Mouse (Mus musculus) forebrain, postnatal 0 days (tissue): ENCODE results near the gene Tmem145. TPM values are rescaled to one million over a fixed set of nuclear protein-coding genes. Genes with fewer than 3 reads are reported as not detected.

Experiments
- ATAC-seq: fragments of 200-750 bp; cut with Nextera tagmentation; 2 replicates; pipeline ENCODE4 v1.8.0; 2017; ENCODE audit warnings: mild to moderate bottlenecking, moderate library complexity
- DNase-seq: peaks from one replicate; pipeline ENCODE4 v3.0.0-alpha.2; 2015
- H3K27ac ChIP-seq: fragments of 300-500 bp; sonication (generic); 2 replicates; pipeline ENCODE4 v1.5.1; 2014; ENCODE audit warnings: low read depth, mild to moderate bottlenecking, antibody characterized with exemption, low read length, moderate library complexity, mixed read lengths
- H3K27me3 ChIP-seq: fragments of 300-500 bp; sonication (generic); 2 replicates; pipeline ENCODE4 v1.6.1; 2014; ENCODE audit warnings: mild to moderate bottlenecking, low read length, mixed read lengths; ENCODE audit not compliant: insufficient read depth
- H3K36me3 ChIP-seq: fragments of 300-500 bp; sonication (generic); 2 replicates; pipeline ENCODE4 v1.6.1; 2014; ENCODE audit warnings: mild to moderate bottlenecking, moderate library complexity; ENCODE audit not compliant: insufficient read depth
- H3K4me1 ChIP-seq: fragments of 300-500 bp; sonication (generic); 2 replicates; pipeline ENCODE4 v1.6.1; 2014; ENCODE audit warnings: antibody characterized with exemption; ENCODE audit not compliant: insufficient read depth
- H3K4me2 ChIP-seq: fragments of 300-500 bp; sonication (generic); 2 replicates; pipeline ENCODE4 v1.6.1; 2014; ENCODE audit warnings: low read depth, mild to moderate bottlenecking, moderate library complexity
- H3K4me3 ChIP-seq: fragments of 300-500 bp; sonication (generic); 2 replicates; pipeline ENCODE4 v1.5.1; 2014; ENCODE audit warnings: low read depth, low read length, mixed read lengths
- H3K9ac ChIP-seq: fragments of 300-500 bp; sonication (generic); 2 replicates; pipeline ENCODE4 v1.6.1; 2014; ENCODE audit warnings: mild to moderate bottlenecking
- H3K9me3 ChIP-seq: fragments of 300-500 bp; sonication (generic); 2 replicates; pipeline ENCODE4 v1.6.1; 2016; ENCODE audit warnings: low read length
- CTCF ChIP-seq: sonication (generic); IDR thresholded peaks from 2 replicates; pipeline ENCODE4 v1.5.1; 2016; ENCODE audit warnings: antibody characterized with exemption, control low read depth, low read depth
- WGBS: fragments of 180-500 bp; shearing (Covaris S2); extraction: QIAGEN DNeasy Blood & Tissue Kit; methylation state at CpG from one replicate; pipeline ENCODE4 v1.1.7; 2014; 5-methylcytosine and 5-hydroxymethylcytosine counted together
- polyA plus RNA-seq: library from polyadenylated mRNA; unstranded; fragments of >200 nt; fragmentation: Nextera tagmentation; extraction: Ambion mirVana; gene quantifications from 2 replicates; pipeline ENCODE4 v1.2.1, GENCODE M21; 2015
- total RNA-seq: library from RNA; depleted of rRNA; stranded (reverse); fragments of >200 nt; gene quantifications from 2 replicates; pipeline ENCODE4 v1.2.3, GENCODE M21; 2014

Gene Tmem145
- total and polyA plus RNA-seq, 2 experiments from 2014 or later: 63.2 to 68.0 TPM

DNA sequence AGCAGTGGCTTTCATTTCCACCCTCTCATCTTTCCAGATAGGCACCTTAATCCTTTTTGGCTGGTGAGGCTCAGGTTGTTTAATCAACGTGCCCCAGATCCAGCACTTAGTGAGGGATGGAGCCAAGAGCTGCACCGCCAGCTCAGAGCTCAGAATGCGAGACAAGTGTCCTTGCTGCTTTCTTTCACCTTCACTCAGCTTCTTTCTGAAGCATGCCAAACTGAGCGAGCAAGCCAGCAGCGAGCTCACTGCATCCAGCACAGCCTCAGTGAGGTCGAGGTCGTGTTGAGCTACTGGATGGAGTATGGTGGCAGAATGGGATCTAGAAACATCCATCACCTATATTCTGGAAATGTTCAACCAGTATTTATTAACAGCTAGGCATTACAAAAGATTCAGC, 7.4 kb downstream of the Tmem145 start:
- Histone ChIP-seq H3K4me3 (no peak overlapping the region), H3K4me2 (no peak overlapping the region), H3K4me1 (peaks cover 13% of the 10 kb centered on the region; the same call in 1 of the 2 replicates), H3K9me3 (no peaks in the 10 kb centered on the region), H3K27ac (no peak overlapping the region), H3K27me3 (peaks cover 21% of the 10 kb centered on the region), H3K9ac (no peak overlapping the region), H3K36me3 (peaks cover 4% of the 10 kb centered on the region; the same call in 1 of the 2 replicates)
- WGBS: 35% methylated on average over 7 of the region's 7 CpGs
- TF ChIP-seq CTCF: no peak
- ATAC-seq (no peak), DNase-seq (no peak)

DNA sequence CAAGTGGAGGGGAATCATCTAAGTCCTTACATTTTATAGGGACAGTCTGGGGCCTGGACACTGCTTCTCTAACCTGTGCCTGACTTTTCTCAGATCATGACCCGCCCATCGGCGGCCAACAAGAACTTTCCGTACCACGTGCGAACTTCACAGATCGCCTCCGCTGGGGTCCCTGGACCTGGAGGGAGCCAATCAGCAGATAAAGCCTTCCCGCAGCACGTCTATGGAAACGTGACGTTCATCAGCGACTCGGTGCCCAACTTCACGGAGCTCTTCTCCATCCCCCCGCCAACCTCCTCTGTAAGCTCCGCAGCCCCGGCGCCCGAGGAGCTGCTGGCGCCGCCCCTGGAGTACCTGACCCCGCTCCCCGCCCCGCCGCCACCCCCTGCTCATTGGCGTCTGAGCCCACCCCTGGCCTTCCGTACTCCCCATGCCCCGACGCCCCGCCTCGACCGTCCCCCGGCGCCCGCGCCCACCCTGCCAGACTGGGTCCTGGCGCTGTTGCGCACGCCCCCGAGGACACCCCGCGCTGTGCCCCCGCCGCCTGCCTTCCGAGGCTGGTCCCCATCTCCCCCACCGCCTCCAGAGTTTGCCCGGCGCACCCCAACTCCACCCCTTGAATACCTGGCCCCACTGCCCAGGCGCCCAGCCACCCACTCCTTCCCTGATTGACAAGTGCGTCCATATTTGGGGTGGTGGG, 8.8 kb downstream of the Tmem145 start:
- no peak overlapping the region for H3K27ac ChIP-seq
- no peak for TF ChIP-seq CTCF

DNA sequence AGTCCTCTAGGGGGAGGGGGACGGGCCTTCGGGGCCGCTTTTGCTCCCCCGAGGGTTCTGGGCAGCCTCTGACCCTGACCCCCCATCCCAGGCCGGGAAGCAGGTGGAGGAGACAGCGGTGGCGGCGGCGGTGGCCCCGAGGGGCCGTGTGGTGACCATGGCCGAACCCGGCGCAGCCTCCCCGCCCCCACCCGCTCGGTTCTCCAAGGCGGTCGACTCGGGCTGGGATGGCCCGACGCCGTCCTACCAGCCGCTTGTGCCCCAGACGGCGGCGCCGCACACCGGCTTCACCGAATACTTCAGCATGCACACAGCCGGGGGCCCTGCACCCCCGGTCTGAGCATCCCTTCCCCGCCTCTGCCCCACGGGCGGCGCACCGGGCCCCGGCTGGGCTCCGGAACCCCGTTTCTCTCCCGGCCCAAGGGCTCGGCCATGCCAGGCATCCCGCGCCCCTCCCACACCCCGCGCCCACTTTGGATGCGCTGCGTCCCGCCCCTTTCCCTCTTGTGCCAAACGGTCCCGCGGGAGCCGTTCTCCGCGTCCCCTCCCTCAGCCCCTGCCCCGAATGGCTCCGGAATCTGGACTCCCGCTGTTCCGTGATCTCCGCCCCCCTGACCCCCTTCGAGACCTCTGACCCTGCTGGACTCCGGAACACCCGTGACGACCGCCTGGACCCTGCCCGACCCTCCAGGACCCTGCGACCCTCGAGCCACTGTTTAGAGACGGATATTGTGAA, 9.6 kb downstream of the Tmem145 start:
- TF ChIP-seq CTCF: no peak
- Histone ChIP-seq H3K9ac (peak overlapping the region; percentile 43), H3K4me2 (peak overlapping the region; percentile 72), H3K9me3 (no peaks in the 10 kb centered on the region), H3K36me3 (no peaks in the 10 kb centered on the region; the same call in 1 of the 2 replicates), H3K27me3 (peaks cover 21% of the 10 kb centered on the region), H3K4me1 (peaks cover 18% of the 10 kb centered on the region; the same call in 1 of the 2 replicates), H3K4me3 (peak overlapping the region; percentile 36), H3K27ac (peak overlapping the region; percentile 64; the same call in 1 of the 2 replicates)
- ATAC-seq (no peak), DNase-seq (peak; percentile 31)
- WGBS: 4% methylated on average over 61 of the region's 69 CpGs

More for the DNA sequence above, 8.8 kb downstream of the Tmem145 start:
- Histone ChIP-seq H3K4me1 (peaks cover 18% of the 10 kb centered on the region; the same call in 1 of the 2 replicates), H3K4me3 (peak overlapping the region; percentile 36), H3K9me3 (no peaks in the 10 kb centered on the region), H3K9ac (peak overlapping the region; percentile 43; the same call in 1 of the 2 replicates), H3K36me3 (no peaks in the 10 kb centered on the region; the same call in 1 of the 2 replicates), H3K4me2 (peak overlapping the region; percentile 72), H3K27me3 (peaks cover 21% of the 10 kb centered on the region)
- no peak for ATAC-seq
- WGBS: 10% methylated on average over 48 of the region's 51 CpGs
- no peak for DNase-seq

DNA sequence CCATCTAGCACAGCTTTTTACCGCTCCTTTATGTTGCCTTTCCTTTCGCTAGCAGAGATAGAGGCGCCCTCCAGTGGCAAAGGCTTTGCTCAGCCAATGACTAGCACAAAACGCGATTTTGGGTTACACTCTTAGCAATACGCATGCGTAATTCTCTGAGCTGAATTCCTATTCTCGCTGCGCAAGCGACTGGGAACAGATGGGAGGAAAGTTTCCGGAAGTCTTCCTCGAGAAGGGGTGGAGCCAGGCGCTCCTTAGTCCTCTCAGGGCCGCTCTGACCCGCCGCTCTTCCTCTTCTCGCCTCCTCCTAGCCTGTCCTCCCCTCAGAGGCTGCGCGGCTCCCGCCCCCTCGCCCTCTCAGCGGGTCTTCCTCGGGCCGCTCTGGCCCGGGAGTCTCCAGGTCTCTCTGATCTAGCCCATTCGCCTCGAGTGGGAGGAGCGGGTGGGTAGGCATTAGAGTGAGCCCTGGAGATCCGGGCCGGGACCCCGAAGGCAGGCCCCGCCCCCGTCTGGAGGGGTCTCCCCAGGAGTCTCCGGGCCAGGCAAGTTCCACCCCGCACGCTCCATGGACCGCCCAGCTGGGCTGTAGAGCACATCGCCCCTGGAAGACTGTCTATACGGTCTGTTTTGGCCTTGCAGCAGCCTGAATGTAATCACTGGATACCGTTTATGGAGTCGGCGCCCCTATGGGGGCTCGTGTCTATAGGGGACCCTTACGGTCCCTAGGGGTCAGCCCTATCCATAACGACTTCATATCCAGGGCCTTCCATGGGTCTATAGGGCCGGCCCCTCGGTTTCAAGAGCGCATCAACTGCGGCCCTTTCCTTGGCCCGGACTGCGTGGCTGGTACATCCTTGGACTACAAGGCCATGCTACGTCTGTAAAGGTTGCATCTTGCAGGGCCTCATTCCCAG, 10.9 kb downstream of the Tmem145 start, which contains the start of gene Megf8:
Gene Megf8 (plus strand): TSS at position 633 of the 914 bp plus-strand sequence.
- 2% methylated on average over 52 of the region's 52 CpGs for WGBS
- Histone ChIP-seq H3K27ac (peak within 1 kb of the TSS; percentile 83), H3K4me1 (peaks cover 22% of the 10 kb centered on the region), H3K9me3 (no peaks in the 10 kb centered on the region), H3K36me3 (no peaks in the 10 kb centered on the region), H3K27me3 (peaks cover 19% of the 10 kb centered on the region), H3K4me3 (peak within 1 kb of the TSS; percentile 63), H3K4me2 (peak within 1 kb of the TSS; percentile 96), H3K9ac (peak within 1 kb of the TSS; percentile 69)
- DNase-seq (peak; percentile 99), ATAC-seq (peak; percentile 96)
- peak; percentile 96 for TF ChIP-seq CTCF

DNA sequence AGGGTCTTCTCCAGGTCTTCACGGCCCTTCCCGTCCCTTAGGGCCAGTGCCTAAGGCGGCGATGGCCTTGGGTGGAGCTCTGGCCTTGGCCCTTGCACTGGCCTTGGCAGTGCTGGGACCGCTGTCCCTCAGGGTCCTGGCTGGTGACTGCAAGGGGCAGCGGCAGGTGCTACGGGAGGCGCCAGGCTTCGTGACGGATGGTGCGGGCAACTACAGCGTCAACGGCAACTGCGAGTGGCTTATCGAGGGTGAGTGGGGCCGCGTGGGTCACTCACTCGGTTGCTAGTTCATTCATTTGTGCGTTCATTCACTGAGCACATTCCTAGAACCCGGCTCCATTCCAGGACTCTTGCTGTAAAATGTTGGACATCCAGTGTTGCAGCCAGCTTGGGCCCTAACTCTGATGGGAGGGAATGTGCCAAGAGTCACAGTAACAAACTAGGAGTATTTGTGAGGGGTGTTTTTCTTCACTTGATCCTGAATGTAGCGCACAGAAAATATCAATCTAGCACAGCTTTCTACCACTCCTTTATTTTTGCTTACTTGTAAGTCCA, 11.6 kb downstream of the Tmem145 start:
- peak overlapping the region; percentile 69 for H3K9ac ChIP-seq
- H3K4me1 ChIP-seq: peaks cover 25% of the 10 kb centered on the region
- 11% methylated on average over 21 of the region's 21 CpGs for WGBS
- peak overlapping the region; percentile 83 for H3K27ac ChIP-seq
- peaks cover 12% of the 10 kb centered on the region for H3K27me3 ChIP-seq
- no peak for TF ChIP-seq CTCF
- no peak for DNase-seq
- H3K9me3 ChIP-seq: no peaks in the 10 kb centered on the region
- peak overlapping the region; percentile 96 for H3K4me2 ChIP-seq
- ATAC-seq: no peak
- peak overlapping the region; percentile 63 for H3K4me3 ChIP-seq
- H3K36me3 ChIP-seq: no peaks in the 10 kb centered on the region

DNA sequence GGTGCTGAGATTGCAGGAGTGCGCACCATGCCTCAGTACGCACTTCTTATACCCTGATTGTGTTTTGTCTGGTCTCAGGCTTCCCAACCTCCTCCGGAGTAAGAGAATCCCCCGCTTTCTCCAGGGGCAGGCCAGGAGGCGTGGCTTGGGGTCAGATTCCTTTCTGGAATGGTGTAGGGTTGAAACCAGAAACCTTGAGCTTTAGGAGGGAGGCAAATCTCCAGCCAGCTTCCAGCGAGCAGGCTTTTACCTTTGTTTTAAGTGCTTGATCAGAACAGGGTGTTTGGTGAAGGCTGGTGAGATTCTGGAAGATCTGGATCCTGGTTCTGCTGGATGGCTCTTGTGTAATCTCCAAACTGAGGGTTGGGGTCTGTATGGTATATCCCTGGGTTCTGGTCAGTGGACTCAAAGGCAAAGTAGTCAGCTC, 16.2 kb downstream of the Tmem145 start:
- Histone ChIP-seq H3K27me3 (no peaks in the 10 kb centered on the region), H3K4me2 (no peak overlapping the region), H3K36me3 (no peaks in the 10 kb centered on the region), H3K4me3 (no peak overlapping the region), H3K4me1 (peaks cover 18% of the 10 kb centered on the region; the same call in 1 of the 2 replicates), H3K27ac (0 out of 2 replicates have a peak overlapping the region, but pooled peaks have one; percentile 21), H3K9ac (no peak overlapping the region; the same call in 1 of the 2 replicates), H3K9me3 (no peaks in the 10 kb centered on the region)
- no peak for TF ChIP-seq CTCF
- WGBS: 9% methylated on average over 6 of the region's 6 CpGs
- ATAC-seq (no peak), DNase-seq (no peak)
